Mouse (Mus musculus) mouse embryonic stem cell (cell line): ENCODE measurements around the gene Cfap97d2.

Experiments
- in situ Hi-C, 2 experiments: fragments of 300-500 bp; cut with MboI; formaldehyde crosslinking; loops; 1 replicate in 1 of 2; 3 replicates in 1 of 2; pipeline ENCODE4 v1.14.3; 2019 to 2020; ENCODE audit warnings: low sequenced_read_pairs in 2 of 2, low pct_unique_long_range_greater_than_20kb in 1 of 2, mixed read lengths in 1 of 2; ENCODE audit not compliant: unreplicated experiment in 1 of 2

Cfap97d2 gene

DNA sequence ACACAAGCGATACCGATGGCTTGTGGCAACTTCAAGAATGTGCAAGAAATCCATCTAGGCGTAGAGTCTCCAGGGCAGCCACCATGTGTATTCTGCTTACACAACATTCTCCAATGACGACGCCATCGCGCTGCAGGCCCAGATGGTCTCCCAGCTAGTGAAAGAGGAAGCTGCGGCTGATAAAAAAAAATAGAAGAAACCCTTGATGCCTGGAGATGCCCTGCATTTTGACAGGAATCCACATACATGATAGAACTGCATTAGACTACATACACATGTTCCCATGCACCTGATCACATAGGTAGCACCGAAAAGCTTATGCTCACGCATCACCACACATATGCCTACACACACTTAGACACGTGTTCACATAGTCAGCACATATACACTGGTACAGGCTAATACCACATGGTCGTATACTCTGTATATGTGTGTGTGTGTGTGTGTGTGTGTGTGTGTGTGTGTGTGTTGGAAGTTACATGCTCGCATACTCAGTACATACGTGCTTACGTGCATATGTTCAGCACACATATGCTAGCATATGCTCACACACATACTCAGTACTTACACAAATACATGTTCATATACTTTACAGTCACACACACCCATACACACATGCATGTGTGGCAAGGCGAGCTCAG lies 19.9 kb upstream of the Cfap97d2 start:
- in situ Hi-C loops, result loop anchor here in 1 of 2 experiments (10.0 kb wide), 1 partner anchor 69 kb away; the partner anchor contains the start of gene Cdc16

DNA sequence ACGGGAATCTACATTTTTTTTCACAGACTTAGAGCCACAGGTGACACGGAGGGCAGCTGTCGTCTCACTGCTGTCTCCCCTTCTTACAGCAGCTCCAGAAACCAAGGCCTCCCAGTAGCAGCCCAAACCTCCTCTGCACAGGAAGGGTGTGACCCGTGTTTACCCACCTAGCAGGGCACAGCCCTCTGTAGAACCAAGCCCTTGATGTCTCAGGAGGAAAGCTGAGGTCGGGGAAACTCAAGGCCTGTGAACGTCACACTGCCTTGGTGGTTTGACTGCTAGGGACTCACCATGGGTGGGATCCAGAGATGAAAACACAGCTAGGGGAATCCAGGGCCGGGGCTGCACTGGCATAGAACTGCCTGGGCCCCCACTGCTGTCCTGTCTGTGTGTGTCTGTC lies 19.3 kb upstream of the Cfap97d2 start:
- in situ Hi-C loops, result loop anchor here in 1 of 2 experiments (10.0 kb wide), 1 partner anchor 68 kb away; the partner anchor contains the start of gene Cdc16

DNA sequence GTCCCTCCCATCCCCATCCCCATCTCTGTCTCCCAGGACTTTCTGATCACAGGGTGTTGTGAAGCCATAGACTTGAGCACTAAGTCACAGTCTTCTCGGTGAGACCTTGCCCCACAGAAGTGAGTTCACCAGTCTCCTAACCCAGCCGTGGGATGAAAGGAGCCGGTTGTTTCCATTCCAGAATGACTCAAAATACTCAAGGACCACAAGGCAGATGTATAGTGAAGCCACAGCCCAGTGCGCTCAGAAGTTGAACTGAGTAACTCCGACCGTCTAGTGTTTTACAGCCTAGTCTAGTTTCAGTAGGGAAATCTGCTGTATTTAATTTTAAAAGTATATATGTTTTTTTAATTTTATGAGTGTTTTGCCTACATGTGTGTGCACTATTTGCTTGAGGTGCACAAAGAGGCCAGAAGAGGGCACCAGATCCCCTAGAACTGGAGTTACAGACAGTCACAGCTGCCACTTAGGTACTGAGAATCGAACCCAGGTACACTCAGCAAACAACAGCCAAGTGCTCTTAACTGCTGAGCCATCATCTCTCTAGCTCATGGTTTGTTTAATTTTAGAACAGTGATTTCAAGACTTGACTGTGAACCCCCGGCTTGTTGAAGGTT lies 18.5 kb upstream of the Cfap97d2 start:
- in situ Hi-C loops, result loop anchor here in 1 of 2 experiments (10.0 kb wide), 1 partner anchor 68 kb away; the partner anchor contains the start of gene Cdc16

DNA sequence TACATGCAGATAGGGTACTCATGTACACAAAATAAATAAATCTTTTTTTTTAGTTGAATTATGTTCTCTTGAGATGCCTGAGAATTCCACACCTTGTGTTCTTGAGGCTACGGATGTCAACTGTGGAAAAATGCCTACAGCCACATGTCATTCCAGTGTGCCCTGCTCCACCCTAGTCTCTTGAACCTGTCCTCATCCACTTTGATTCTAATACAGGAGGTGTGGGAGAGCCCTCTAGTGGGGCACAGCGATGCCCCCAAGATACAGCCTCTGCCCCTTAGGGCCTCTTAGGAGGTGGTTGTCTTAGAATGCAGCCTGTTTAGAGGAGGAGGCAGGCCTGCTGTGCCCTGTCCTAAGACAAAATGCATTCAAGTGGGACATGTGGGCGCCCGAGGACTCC lies 17.7 kb upstream of the Cfap97d2 start:
- in situ Hi-C loops, result loop anchor here in 1 of 2 experiments (10.0 kb wide), 1 partner anchor 67 kb away; the partner anchor contains the start of gene Cdc16

DNA sequence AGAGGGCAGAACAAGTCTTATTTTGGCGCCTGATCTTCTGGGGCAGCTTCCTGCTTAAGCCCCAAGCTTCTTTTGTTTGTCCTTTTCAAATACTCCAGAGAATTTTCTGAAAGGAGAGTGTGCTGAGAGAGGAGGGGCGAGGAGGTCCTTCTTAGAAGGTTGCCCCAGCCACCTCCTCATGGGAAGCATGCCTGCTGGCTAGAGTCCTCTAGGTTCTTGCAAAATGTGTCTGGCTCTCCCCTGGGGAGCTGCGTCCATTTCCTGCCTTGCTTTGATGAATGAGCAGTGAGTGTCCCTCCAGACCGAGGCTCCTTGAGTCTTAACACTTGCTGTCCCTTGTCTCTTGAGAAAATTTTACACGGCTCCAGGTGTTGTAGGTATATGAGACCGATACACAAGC lies 17.2 kb upstream of the Cfap97d2 start:
- in situ Hi-C loops, result loop anchor here in 1 of 2 experiments (10.0 kb wide), 1 partner anchor 66 kb away; the partner anchor contains the start of gene Cdc16

DNA sequence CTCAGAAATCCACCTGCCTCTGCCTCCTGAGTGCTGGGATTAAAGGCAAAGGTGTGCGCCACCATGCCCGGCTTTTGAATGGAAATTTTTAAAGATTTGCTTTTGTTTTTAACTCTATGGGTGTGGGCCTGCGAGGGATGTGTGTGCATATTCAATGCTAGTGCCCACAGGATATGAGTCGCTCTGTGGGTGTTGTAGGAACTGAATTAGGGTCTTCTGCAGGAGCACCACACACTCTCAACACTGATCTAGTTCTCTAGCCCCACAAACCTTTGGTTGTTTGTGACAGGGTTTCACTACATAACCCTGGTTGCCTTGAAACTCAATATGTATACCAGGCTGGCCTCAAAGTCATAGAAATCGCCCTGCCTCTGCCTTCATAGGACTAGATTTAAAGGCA lies 16.4 kb upstream of the Cfap97d2 start:
- in situ Hi-C loops, result loop anchor here in 1 of 2 experiments (10.0 kb wide), 1 partner anchor 65 kb away; the partner anchor contains the start of gene Cdc16

DNA sequence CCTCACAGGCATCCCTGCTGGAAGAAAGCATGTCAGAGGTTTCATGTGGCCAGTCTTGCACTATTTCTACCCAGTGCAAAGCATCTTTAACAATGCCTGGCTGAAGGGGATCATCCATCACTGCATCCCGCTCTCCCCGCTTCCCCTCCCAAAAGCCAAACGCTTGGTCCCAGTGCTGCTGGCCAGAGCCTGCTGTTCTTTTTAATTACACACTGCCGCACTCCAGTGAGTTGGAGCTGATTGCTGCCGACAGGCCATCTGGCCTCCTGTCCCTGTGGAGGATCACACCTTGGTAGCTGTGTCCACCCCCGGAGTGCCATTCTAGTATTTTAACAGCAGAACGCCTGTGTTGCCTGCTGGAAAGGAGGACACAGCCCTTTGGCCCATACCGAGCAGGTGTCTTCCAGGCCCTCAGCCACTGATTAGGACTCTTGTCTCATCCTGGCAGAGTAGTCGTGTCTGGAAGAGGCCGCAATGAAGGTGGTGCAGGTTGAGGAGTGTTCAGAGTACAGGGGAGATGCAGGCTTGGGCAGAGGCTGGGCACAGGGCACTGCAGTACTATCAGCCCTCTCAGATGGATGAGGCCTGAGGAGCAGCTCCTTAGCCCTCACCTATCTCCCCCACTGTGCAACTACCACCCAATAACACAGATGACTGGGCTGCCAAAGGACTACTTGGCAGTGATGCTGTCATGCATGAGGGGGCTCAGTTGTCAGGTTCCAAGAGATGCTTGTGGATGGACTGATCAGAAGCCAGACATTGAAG lies 13.2 kb upstream of the Cfap97d2 start:
- in situ Hi-C loops, result no loop called here

DNA sequence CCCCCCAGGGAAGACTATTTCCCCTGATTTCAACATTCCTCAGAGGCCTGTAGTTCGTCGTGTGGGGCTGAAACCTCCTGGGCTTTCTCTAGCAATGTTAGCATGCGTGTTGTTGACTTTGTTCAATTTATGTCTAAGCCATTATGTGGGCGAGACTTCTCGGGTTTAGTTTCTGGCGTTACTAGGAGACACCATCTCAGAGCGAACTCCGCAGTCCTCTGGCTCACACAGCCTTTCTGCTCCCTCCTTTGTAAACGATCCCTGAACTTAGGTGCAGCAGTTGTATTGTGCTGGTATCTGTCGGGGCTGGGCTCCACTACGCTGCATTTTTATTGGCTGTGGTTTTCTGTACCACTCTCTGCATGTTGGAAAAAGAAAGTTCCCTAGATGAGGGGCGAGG lies 11.0 kb upstream of the Cfap97d2 start:
- in situ Hi-C loops, result no loop called here

DNA sequence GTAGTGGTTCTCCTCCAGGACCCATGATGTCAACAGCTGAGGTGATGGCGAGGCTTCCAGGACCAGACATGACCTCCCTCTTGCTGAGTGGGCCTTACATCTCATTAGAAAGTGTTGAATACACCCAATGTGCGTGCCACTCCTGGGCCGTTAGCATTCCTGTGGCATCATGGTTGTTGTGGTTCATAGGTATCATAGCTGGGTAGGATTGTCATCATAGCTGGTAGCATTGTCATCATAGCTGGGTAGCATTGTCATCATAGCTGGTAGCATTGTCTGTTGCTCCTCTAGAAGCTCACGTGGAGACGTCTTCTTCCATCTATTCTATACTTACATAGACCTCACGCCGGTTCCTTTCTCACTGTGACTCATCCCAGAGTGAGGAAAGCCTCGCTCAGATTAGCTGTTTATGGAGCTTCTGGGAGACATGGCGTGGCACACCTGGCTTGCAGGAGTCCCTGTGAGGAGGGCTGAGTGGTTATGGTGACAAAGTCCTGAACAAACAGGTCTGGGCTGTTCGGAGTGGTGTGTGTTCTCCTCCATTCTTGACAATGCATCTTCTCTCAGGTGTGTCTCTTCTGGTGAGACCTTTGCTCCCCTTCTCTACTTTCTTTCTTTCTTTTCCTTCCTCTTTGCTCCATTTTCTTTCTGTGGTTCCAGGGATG lies 10.4 kb upstream of the Cfap97d2 start:
- in situ Hi-C loops, result no loop called here

DNA sequence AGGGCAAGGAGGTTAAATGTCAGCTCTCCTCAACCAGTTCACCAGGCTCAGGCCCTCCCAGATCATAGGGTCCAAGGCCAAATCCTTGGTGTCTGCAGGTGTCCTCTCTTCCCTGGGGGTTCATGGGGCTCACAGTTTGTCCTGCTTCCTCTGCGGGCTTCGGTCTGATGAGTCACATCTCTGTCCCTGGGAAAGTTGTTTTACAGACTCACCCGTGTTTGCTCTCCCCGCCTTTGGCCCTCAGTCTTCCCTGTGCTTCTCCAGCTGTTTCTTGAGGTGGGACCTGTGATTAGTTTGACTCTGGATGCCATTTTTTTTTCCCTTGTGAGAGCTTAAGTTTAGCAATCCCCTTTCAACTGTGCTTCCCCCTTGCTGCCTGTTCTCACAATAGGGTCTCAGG lies 9.5 kb upstream of the Cfap97d2 start:
- in situ Hi-C loops, result no loop called here

DNA sequence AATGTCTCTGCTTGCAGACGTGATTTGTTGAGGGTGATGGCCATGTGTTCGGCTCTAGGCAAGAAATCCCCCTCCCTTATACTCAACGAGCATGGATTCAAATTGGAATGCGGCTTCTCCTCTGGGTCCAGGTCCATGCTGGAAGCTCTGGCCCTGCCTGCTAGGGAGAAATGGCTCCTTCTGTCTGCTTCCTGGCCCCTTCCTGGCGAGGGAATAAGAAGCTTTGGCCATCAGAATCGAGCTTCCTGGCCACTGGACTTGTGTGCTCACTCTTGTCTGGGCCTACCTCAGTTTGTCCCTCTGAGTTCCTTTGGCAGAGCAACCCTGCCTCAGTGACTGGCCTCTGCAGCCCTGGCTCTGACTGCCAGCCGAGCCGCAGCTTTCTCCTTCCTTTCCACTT lies 8.5 kb upstream of the Cfap97d2 start:
- in situ Hi-C loops, result no loop called here

DNA sequence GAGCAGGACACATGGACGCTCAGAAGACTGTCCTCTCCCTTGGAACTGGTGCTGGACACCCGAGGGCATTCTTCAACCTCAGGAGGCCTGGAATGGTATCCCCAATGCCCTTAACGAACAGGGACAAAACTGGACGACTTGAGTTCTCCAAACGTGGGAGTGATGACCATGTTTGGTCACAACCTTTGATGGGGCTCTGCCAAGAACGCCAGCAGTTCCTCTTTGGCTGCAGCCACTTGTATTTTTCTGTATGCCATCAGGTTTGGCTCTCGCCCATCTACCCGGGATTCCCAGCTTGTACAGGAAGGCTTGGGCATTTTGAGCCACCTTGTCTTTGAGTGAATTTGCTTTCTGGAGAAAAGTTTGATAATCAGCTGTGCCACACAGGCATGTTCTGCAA lies 8.0 kb upstream of the Cfap97d2 start:
- in situ Hi-C loops, result no loop called here

DNA sequence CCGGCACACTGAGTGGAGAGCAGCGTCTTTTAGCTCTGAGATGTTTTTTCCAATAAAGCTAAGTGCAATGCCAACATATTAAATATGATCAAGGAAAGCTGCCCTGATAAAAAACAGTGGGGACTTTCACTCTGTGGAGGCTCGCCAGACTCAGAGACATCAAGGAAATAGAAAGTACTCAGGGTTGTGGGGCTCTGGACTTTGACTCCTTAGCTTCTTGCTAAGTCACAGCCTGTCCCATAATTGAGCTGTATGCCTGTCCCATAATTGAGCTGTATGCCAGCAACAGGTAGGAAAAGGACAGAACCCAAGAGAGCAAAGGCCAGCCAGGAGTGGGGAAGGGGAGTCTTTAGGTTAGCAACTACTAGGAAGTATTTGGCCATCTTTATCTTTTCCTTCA lies 7.4 kb upstream of the Cfap97d2 start:
- in situ Hi-C loops, result no loop called here

DNA sequence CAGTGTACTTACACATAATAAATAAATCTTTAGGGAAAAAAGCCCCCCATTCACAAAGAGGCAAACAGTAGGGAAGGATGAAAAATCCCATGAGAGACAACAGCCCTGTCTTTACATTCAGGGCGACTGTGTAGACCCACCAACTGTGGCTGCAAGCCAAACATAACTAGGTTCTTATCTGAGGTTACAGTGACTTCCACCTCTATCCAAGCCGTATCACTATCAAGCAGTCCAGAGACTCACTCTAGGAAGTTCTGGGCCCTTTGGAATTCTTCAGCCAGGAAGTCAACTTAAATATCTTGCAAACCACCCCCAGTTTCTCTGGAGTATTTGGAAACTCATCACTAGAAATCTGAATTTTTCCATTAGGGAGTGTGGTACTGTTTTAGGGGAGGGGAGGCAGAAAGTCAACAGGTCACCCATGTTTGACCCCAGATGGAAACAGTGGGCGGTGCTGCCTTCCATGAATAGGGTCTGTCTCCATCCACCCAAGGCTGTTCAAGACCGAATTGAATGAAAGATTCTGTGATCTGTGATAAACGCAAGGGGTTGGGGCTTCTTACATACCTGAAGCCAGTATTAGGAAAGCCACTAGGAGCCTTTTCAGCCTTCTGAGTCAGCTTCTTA lies 6.3 kb upstream of the Cfap97d2 start:
- in situ Hi-C loops, result no loop called here

DNA sequence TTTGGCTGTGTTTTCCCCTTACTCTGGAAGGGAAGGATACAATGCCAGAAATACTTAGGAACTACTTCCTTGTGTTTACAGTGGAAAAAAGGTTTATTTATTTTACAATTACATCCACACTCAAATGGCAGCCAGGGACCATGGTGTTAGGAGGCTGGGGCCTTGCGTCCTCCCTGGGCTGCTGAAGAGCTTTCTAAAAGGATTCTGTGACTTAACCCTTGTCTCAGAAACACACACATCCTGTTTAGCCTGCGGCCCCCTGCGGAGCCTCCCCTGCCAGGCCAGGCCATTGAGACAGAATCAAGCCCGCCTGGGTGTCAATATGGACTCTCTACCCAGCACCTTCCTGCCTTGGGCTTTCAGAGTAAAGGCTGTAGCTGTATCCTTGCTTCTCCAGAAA lies 2.9 kb upstream of the Cfap97d2 start:
- in situ Hi-C loops, result no loop called here

DNA sequence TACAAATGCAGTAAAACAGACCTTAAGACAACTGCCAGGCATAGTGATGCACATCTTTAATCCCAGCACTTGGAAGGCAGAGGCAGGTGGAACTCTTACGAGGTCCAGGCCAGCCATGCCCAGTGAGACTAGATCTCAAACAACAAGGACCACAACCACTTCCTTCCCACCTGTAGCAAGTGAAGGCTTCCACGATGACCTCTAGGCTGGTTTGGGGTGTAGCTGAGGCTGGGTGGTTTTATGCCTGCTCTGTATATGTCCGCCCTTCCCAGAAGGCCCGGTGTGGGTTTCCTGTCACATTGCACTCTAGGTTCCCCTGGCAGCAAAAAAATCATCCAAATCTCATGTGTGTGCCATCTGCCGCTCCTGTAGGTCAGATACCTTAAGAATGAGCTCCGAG lies 1.9 kb upstream of the Cfap97d2 start:
- in situ Hi-C loops, result no loop called here

DNA sequence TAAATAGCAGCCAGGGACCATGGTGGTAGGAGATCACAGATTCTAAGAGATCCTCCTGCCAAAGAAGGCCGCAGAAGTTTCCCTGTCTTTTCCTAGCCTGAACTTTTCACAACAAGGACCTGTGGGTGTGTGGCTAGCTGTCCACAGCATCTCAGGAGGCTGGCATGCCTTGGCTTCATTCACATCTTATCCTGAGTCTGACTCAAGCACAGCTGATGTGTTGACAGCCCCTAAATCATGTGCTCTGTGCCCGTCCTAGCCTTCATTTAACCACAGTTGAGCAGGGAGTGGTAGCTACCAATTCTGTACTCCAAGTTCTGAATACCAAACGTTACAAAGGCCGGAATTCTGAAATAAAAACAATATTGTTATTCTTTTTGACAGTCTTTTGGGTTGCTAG lies 1.4 kb upstream of the Cfap97d2 start:
- in situ Hi-C loops, result no loop called here

DNA sequence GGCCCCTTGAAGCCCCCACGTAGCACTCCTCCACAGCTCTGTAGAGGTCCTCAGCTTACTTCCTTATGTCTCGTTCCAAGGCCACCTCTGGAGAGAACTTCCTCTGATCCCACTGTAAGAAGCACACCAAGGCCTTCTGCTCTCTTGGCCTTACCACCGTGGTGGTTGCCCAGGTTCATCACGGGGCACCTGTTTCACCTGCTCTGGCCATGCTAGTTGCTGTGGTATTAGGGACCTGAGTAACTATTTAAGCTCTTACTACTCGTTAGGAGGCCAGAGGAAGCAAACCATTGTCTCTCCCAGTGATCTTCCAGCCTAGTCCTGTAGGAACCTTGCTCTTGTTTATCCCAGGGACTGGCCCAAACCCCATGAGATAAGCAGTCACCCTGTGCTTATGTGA lies 1.2 kb downstream of the Cfap97d2 start:
- in situ Hi-C loops, result no loop called here
